Mouse (Mus musculus): ENCODE measurements at regions not wholly inside any gene's neighbourhood (a gene's known extent, or its start where the extent isn't known, plus 50 kb on each side); places are given as distances from the start of the nearest gene placed in this dataset.
"Not testable (repeated sequence)": the region's sequence is repeated elsewhere in the genome, so short reads cannot be mapped to it uniquely, and the experiment has no call there.

DNA sequence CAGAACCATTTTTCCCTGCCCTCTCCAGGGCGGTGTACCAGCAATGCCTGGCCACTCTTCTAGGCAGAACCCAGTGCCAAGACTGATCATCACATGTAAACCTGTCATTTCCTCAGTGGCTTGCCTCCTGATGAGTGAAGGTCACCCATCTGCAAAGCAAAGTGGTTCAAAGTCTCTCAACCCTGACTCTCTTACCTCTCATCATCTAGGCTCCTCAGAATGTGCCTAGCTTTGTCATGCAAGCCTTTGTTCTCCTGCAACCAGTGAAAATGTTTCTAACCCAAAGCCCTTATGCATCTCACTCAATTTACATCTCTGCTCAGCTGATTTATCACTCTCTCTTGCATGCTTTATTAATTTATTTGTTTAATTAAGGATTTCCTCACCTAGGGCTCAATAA, 445.5 kb downstream of the Anxa1 start:
- Histone ChIP-seq H3K27ac (no peak overlapping the region), H3K4me3 (no peak overlapping the region), H3K4me2 (replicated peaks) (no peak overlapping the region), H3K36me3 (no peaks in the 10 kb centered on the region), H3K27me3 (replicated peaks) (no peaks in the 10 kb centered on the region), H3K4me1 (no peaks in the 10 kb centered on the region), H3K9me3 (no peaks in the 10 kb centered on the region), H3K9ac (no peak overlapping the region)
- ATAC-seq (ENCODE audit: low FRiP score, low read depth): no peak
- WGBS: 79% methylated on average over 1 of the region's 1 CpGs

DNA sequence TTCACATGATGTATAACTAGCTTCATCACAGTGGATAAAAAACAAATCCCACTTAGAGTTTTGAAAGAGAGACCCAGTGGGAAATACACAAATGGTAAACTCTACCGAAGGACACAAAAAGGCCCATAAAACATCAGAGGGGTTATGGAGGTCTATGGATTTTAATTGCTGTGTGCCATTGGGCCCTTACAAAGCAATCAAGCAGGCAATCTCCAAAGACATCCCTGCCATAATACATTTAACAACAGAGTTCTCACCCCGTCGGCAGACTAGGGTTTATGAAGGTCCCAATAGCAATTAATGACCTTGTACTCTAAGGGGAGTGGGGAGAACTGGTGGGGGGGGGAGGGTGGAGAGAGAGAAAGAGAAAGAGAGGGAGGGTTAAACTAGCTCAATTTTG, 448.0 kb downstream of the Anxa1 start:
- no peak for ATAC-seq (ENCODE audit: low FRiP score, low read depth)
- H3K4me1 ChIP-seq: no peaks in the 10 kb centered on the region
- H3K4me2 ChIP-seq (replicated peaks): no peak overlapping the region
- no peaks in the 10 kb centered on the region for H3K27me3 ChIP-seq (replicated peaks)
- H3K9ac ChIP-seq: no peak overlapping the region
- H3K9me3 ChIP-seq: no peaks in the 10 kb centered on the region
- H3K27ac ChIP-seq: no peak overlapping the region
- no peak overlapping the region for H3K4me3 ChIP-seq
- H3K36me3 ChIP-seq: no peaks in the 10 kb centered on the region
- WGBS: 18% methylated on average over 3 of the region's 3 CpGs

DNA sequence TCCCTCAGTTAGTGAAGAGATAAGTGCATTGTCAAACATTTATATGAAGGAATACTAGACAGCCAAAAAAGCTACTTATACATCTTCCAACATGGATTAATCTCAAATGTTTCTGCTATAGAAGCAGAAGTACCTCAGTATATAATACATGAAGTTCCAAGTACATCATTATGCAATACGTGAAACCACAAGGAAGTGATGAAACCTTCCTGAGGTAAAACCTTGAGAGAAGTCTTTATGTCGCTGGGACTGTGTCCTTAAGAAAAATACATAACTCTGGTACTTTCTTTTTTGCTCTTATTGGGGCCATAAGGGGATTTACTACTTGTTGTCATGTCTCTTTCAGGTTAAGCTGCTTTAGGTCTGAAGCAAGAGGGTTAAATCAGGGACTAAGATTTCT, 469.6 kb downstream of the Anxa1 start:
- no peak overlapping the region for H3K4me2 ChIP-seq (replicated peaks)
- no peak overlapping the region for H3K4me3 ChIP-seq
- ATAC-seq (ENCODE audit: low FRiP score, low read depth): no peak
- 89% methylated on average over 2 of the region's 2 CpGs for WGBS
- no peaks in the 10 kb centered on the region for H3K27me3 ChIP-seq (replicated peaks)
- H3K9ac ChIP-seq: no peak overlapping the region
- H3K36me3 ChIP-seq: no peaks in the 10 kb centered on the region
- H3K4me1 ChIP-seq: no peaks in the 10 kb centered on the region
- no peaks in the 10 kb centered on the region for H3K9me3 ChIP-seq
- no peak overlapping the region for H3K27ac ChIP-seq

DNA sequence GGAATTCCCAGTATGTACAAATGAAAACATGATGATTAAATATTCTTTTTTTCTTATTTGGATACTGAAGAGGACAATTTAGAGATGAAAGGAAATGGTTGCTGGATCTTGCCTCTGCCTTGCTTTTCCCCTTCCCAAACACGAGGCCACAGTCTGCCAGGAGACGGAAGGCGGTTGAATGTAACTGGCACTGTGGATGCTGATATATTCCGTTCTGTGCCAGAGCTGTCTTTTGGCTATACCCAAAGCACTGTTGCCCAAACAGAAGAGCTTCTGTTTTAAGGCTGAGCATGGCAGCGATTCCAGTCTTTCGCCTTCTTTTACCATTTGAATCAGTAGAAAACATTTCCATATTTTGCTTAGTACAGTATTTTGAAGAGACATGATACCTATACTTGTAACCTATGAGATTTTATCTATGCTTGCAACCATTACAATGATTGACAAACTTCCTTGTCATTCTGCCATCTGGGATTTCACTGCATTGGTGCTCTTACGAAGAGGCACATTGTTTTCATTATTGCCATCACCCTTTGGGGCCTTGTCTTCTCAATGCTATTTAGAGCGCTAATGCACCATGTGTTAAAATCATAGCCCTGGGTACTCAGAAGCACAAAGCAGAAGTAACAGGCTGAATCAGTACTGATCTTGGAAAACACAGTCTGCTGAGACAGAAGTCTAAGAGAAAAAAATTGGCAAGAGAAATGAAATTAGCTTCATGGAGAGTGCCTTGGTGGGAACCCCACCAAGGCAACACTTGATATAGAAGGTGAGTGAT, 504.6 kb downstream of the Anxa1 start:
- H3K36me3 ChIP-seq: no peaks in the 10 kb centered on the region
- H3K4me3 ChIP-seq: no peak overlapping the region
- 84% methylated on average over 8 of the region's 8 CpGs for WGBS
- H3K4me2 ChIP-seq (replicated peaks): no peak overlapping the region
- no peak overlapping the region for H3K9ac ChIP-seq
- H3K4me1 ChIP-seq: no peaks in the 10 kb centered on the region
- no peak overlapping the region for H3K27ac ChIP-seq
- no peaks in the 10 kb centered on the region for H3K27me3 ChIP-seq (replicated peaks)
- ATAC-seq (ENCODE audit: low FRiP score, low read depth): no peak
- no peaks in the 10 kb centered on the region for H3K9me3 ChIP-seq

DNA sequence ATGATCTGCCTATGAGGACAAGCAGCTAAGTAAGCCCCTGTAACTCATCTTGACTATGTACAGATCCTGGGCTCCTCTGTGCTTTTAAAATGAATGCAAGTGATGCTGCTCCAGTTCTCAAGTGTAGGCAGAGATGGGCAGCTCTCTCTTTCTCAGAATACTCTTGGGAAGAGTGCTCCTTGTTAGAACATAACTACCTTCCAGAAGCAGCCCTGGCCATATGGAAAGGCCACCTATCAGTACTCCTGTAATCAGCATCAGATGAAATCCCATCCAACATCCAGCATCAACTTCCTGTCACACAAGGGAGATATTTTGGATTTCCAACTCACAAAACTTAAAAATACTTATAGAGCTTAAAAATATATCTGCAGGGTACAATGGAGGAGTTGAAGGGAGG, 509.8 kb downstream of the Anxa1 start:
- Histone ChIP-seq H3K36me3 (no peaks in the 10 kb centered on the region), H3K9me3 (no peaks in the 10 kb centered on the region), H3K4me3 (no peak overlapping the region), H3K27me3 (replicated peaks) (no peaks in the 10 kb centered on the region), H3K9ac (no peak overlapping the region), H3K4me2 (replicated peaks) (no peak overlapping the region), H3K4me1 (no peaks in the 10 kb centered on the region), H3K27ac (no peak overlapping the region)
- no peak for ATAC-seq (ENCODE audit: low FRiP score, low read depth)

DNA sequence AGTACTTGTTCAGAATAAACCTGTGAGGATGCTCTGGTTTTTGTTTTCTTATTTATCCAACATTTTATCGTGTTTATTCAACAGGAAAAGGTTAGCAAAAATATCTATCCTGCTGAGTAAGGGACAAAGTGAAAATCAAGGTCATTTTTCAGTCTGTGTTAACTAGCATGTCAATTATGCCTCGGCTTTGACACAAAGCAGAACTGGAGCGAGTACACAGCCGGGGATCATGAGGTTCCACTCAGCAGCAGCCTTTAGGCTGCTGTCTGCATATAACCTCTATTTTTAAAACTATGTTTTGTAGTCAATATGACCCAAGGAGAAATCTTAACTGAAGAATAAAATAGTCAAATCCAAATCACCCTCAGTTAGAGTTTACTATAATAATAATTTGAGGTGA, 542.6 kb downstream of the Anxa1 start:
- no peaks in the 10 kb centered on the region for H3K9me3 ChIP-seq
- H3K4me1 ChIP-seq: no peaks in the 10 kb centered on the region
- H3K4me2 ChIP-seq (replicated peaks): no peak overlapping the region
- no peak overlapping the region for H3K9ac ChIP-seq
- 74% methylated on average over 4 of the region's 4 CpGs for WGBS
- no peak for ATAC-seq (ENCODE audit: low FRiP score, low read depth)
- H3K27me3 ChIP-seq (replicated peaks): no peaks in the 10 kb centered on the region
- no peak overlapping the region for H3K4me3 ChIP-seq
- no peak overlapping the region for H3K27ac ChIP-seq
- no peaks in the 10 kb centered on the region for H3K36me3 ChIP-seq

DNA sequence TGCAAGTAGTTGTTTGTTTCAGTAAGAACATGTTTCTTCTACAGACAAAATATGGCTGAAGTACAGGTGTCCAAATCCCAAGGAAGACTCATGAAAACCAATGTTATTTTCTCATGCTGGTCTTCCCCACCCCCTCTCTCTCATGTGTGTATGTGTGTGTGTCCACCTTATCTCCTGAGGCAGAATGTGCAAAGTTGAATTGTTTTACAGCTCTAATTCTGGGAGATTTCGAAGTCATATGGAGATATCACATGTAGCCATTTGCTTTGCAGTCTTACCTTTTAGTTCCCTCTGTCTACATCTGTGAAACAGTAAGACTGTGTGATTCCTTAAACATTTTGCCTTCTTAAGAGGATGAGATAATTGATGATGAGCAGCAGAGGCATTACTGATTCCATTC, 582.8 kb downstream of the Anxa1 start:
- no peaks in the 10 kb centered on the region for H3K36me3 ChIP-seq

DNA sequence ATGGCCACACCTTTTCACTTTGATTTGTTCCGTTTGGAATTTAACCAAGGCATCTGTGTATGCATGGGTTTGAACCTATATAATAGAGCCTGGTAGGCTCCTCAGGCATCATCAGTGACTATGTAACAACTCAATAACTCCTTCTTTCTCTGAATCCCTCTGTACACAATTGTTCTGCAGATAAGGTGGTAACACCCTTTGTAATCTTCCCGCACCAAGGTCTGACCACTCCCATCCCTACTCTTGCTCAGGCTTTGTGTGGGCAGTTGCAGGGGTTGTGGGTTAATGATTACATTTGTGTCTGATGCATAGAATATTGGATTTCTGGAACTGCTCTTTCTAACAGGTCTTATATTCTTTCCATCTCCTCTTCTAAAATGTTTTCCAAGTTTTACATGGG, 596.9 kb downstream of the Anxa1 start:
- Histone ChIP-seq H3K4me3 (no peak overlapping the region), H3K4me1 (no peaks in the 10 kb centered on the region), H3K9ac (no peak overlapping the region), H3K36me3 (no peaks in the 10 kb centered on the region), H3K9me3 (no peaks in the 10 kb centered on the region), H3K27me3 (replicated peaks) (no peaks in the 10 kb centered on the region), H3K4me2 (replicated peaks) (no peak overlapping the region), H3K27ac (no peak overlapping the region)
- no peak for ATAC-seq (ENCODE audit: low FRiP score, low read depth)
- 84% methylated on average over 2 of the region's 2 CpGs for WGBS

More for the DNA sequence above, 582.8 kb downstream of the Anxa1 start:
- Histone ChIP-seq H3K9ac (no peak overlapping the region), H3K4me1 (no peaks in the 10 kb centered on the region), H3K27me3 (replicated peaks) (no peaks in the 10 kb centered on the region), H3K9me3 (no peaks in the 10 kb centered on the region), H3K27ac (no peak overlapping the region), H3K4me3 (no peak overlapping the region), H3K4me2 (replicated peaks) (no peak overlapping the region)
- WGBS: 95% methylated on average over 1 of the region's 1 CpGs
- ATAC-seq (ENCODE audit: low FRiP score, low read depth): no peak

DNA sequence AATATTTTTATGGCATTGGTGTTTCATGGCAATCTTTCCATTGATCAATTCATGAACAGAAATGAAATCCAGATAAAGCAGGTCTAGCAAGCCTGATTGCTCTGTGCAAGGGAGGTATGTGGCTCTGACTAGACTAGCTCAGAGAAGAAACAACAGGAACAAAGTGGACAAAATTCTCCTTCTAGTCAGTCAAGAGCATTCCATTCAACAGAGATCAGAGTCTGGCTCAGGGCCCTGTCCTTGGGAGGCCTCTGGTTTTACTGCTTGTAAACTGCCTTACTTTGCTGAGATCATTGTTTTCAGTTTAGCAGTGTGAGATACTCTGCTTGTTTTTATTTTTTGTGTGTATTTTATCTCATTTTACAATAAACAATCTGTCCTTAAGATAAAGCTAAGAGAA, 607.2 kb downstream of the Anxa1 start:
- H3K9ac ChIP-seq: no peak overlapping the region
- H3K4me2 ChIP-seq (replicated peaks): no peak overlapping the region
- H3K27ac ChIP-seq: no peak overlapping the region
- no peak overlapping the region for H3K4me3 ChIP-seq
- H3K9me3 ChIP-seq: no peaks in the 10 kb centered on the region
- no peaks in the 10 kb centered on the region for H3K36me3 ChIP-seq
- H3K4me1 ChIP-seq: no peaks in the 10 kb centered on the region
- no peaks in the 10 kb centered on the region for H3K27me3 ChIP-seq (replicated peaks)
- ATAC-seq (ENCODE audit: low FRiP score, low read depth): no peak

DNA sequence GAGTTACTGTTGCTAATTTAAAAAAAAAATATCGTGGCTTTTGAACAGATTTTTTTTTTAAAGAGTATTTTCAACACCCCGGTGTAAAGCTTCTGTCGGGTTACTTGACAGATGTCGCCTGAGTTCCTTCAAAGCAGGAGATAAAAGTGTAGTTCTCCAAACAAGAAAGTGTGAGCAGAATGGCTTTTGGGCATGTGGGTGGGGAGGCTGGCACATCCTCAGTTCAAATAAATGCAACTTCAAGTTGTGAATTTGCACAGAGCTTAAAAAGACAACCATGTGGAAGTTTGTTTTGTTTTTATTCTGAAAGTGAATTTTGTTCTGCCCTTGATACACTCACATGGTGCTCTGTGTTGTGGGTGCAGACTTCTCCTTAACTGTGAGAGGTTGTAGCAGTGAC, 612.9 kb downstream of the Anxa1 start:
- Histone ChIP-seq H3K27ac (no peak overlapping the region), H3K36me3 (no peaks in the 10 kb centered on the region), H3K4me2 (replicated peaks) (no peak overlapping the region), H3K4me1 (no peaks in the 10 kb centered on the region), H3K27me3 (replicated peaks) (no peaks in the 10 kb centered on the region), H3K4me3 (no peak overlapping the region), H3K9me3 (no peaks in the 10 kb centered on the region), H3K9ac (no peak overlapping the region)
- no peak for ATAC-seq (ENCODE audit: low FRiP score, low read depth)
- 69% methylated on average over 4 of the region's 4 CpGs for WGBS

DNA sequence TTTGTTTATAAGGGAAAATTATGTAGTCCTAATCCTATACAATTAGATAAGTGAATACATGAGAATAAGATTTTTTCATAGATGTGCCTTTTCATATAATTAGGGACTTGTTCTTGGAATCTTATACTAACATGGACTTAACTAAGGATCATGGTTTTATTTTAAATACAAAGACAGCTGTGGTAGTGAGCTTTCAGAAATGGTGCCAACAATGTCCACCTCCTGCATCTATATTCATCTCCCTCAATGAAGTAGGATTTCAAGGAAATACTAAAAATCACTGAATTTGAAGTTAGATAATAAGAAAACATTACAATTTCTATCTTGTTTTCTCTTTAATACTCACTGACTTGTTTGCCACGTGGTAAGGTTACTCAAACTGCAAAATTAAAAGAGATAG, 619.8 kb downstream of the Anxa1 start:
- Histone ChIP-seq H3K27ac (no peak overlapping the region), H3K27me3 (replicated peaks) (no peaks in the 10 kb centered on the region), H3K9me3 (no peaks in the 10 kb centered on the region), H3K9ac (no peak overlapping the region), H3K36me3 (no peaks in the 10 kb centered on the region), H3K4me1 (no peaks in the 10 kb centered on the region), H3K4me2 (replicated peaks) (no peak overlapping the region), H3K4me3 (no peak overlapping the region)
- 43% methylated on average over 1 of the region's 1 CpGs for WGBS
- no peak for ATAC-seq (ENCODE audit: low FRiP score, low read depth)

DNA sequence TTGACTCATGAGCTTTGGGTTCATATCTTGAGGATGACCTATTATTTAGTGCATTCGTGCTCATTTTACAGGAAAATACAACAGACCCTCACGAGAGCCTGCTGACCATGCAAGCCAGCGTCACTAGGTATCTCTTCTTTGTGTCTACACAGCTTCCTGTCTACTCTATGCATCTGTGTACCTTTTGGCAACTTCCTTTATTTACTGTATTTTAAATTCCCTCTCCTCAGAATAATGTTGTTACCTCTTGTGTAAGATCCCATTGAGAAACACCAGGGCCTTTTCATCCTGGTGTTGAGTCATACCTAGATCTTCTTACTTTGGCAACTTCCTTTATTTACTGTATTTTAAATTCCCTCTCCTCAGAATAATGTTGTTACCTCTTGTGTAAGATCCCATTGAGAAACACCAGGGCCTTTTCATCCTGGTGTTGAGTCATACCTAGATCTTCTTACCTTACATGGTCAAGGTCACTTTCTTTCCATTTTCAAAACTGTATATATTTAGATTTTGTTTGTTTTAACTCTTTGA, 639.1 kb upstream of the Rorb start:
- H3K4me1 ChIP-seq; H3K4me3 ChIP-seq; H3K36me3 ChIP-seq; H3K27me3 ChIP-seq (replicated peaks); H3K9me3 ChIP-seq; ATAC-seq (ENCODE audit: low FRiP score, low read depth); H3K27ac ChIP-seq; H3K9ac ChIP-seq; H3K4me2 ChIP-seq (replicated peaks): not testable (repeated sequence)
- WGBS: 94% methylated on average over 3 of the region's 3 CpGs

DNA sequence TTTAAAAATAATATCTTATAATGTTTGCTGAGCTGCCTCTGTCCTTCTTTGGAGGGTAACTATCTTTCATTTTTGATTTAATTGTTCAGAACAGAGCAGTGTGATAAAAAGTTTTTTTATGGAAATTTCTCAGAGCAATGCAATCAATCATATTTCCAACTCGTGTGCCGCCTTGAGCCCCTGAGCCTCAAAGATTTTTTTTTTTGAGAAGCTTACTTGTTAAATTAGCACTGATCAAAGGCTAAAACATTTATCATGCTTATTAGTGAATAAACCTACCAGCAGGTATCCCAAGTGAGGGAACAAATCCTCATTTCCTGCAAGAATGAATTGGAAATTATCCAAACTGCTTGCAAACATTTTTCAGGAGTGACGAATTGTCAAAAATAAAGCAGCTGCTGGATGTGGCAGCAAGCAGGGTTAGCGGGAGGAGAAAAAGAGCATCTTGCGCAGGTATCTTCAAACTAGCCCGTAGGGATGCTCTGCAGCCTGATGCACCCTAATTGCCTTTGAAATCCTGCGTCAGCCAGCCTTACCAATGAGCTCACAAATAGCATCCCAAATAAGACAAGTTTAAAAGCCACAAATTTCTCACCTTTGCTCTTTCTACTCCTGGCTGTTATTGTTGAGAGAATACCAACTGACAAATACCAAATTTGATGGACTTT, 637.0 kb upstream of the Rorb start:
- Histone ChIP-seq H3K4me3 (no peak overlapping the region), H3K4me2 (replicated peaks) (no peak overlapping the region), H3K9ac (no peak overlapping the region), H3K27me3 (replicated peaks) (no peaks in the 10 kb centered on the region), H3K36me3 (no peaks in the 10 kb centered on the region), H3K27ac (no peak overlapping the region), H3K9me3 (no peaks in the 10 kb centered on the region), H3K4me1 (no peaks in the 10 kb centered on the region)
- WGBS: 79% methylated on average over 7 of the region's 7 CpGs
- ATAC-seq (ENCODE audit: low FRiP score, low read depth): no peak
